Mouse (Mus musculus) thymus, postnatal 14 days (tissue): ENCODE data around the gene Hey2.

Source experiments
- DNase-seq: peaks from one replicate; pipeline ENCODE4 v3.0.0; 2021

Gene Hey2

GRCm38 (mm10) chr10:30789521-30789920 lies 53.1 kb downstream of the Hey2 start:
- DNase-seq, result no peak

GRCm38 (mm10) chr10:30788340-30788721 lies 54.3 kb downstream of the Hey2 start:
- no peak for DNase-seq

- DNase-seq, result no peak
Measured at GRCm38 (mm10) chr10:30787684-30788339, 54.8 kb downstream of the Hey2 start.

- DNase-seq, result no peak
Measured at GRCm38 (mm10) chr10:30786103-30786754, 56.4 kb downstream of the Hey2 start.
